Mouse (Mus musculus) layer of hippocampus, adult 11-12 months (tissue): ENCODE measurements at regions not wholly inside any gene's neighbourhood (a gene's known extent, or its start where the extent isn't known, plus 50 kb on each side); places are given as distances from the start of the nearest gene placed in this dataset.

Source experiments
- DNase-seq: peaks from one replicate; pipeline ENCODE4 v3.0.0; 2022; ENCODE audit warnings: low spot score

- no peak for DNase-seq
Observed at GRCm38 (mm10) chr5:129429897-129430296, 71.1 kb upstream of the Sfswap start.

- no peak for DNase-seq
Observed at GRCm38 (mm10) chr5:129430330-129430729, 70.7 kb upstream of the Sfswap start.

GRCm38 (mm10) chr5:129449931-129450573, 51.0 kb upstream of the Sfswap start:
- no peak for DNase-seq
